15 mouse cellular contexts compared by ENCODE assay signal in genomic region chr2:129652616-129653015, GRCm38 (mm10). TPM values are rescaled to one million over a fixed set of nuclear protein-coding genes. Genes with fewer than 3 reads are reported as not detected.
A peak's percentile ranks its signal among the peaks of the same experiment; 100 is the strongest.
DNase-seq lines count a peak whose midpoint lies in the region; ATAC-seq and TF ChIP-seq lines count a peak whose summit lies in the region.
"Had no signal": no experiment of that assay in that cellular context is flagged by ENCODE, and none has a peak within 500 bp of the region (broad histone marks: within the 10 kb centered on the region; RNA-seq: fewer than 3 reads in every experiment).

No protein-coding gene starts in this region.

- TF ChIP-seq EP300 in heart, postnatal 0 days (IDR thresholded peaks at IDR 0.05; ENCODE audit: low read depth), result no peak

- no peak for TF ChIP-seq CTCF in heart, postnatal 0 days (IDR thresholded peaks at IDR 0.05; ENCODE audit: low read depth)
- TF ChIP-seq CTCF in cerebellum, adult 2 months (IDR thresholded peaks at IDR 0.05; ENCODE audit: borderline replicate concordance, insufficient read depth, low read depth, low read length), result no peak

- no peak overlapping the region for H3K27ac ChIP-seq in heart, postnatal 0 days (ENCODE audit: low read depth)
- H3K27ac ChIP-seq in cerebellum, adult 2 months (ENCODE audit: insufficient read depth, low read length), result no peak overlapping the region
- H3K27ac ChIP-seq: hindbrain, embryonic 14.5 days; kidney, embryonic 15.5 days; limb, embryonic 13.5 days; midbrain, embryonic 10.5 days; stomach, embryonic 15.5 days had no signal

- H3K9ac ChIP-seq in heart, postnatal 0 days (replicated peaks; ENCODE audit: low read depth, low read length), result no peak overlapping the region
- H3K9ac ChIP-seq: hindbrain, embryonic 14.5 days; kidney, embryonic 15.5 days; limb, embryonic 13.5 days; stomach, embryonic 15.5 days had no signal

- H3K4me2 ChIP-seq in heart, postnatal 0 days (ENCODE audit: low read depth, low read length), result no peak overlapping the region
- H3K4me2 ChIP-seq: hindbrain, embryonic 14.5 days; kidney, embryonic 15.5 days; limb, embryonic 13.5 days; stomach, embryonic 15.5 days had no signal

- H3K4me3 ChIP-seq in heart, postnatal 0 days (ENCODE audit: low read depth, low read length), result no peak overlapping the region
- H3K4me3 ChIP-seq in cerebellum, adult 2 months (replicated peaks; ENCODE audit: insufficient read depth, low read depth, low read length), result no peak overlapping the region
- H3K4me3 ChIP-seq: kidney, embryonic 15.5 days; limb, embryonic 13.5 days; midbrain, embryonic 10.5 days; stomach, embryonic 15.5 days had no signal

- no peaks in the 10 kb centered on the region for H3K4me1 ChIP-seq in heart, postnatal 0 days (ENCODE audit: control insufficient read depth, insufficient read depth)
- peaks cover 10% of the 10 kb centered on the region for H3K4me1 ChIP-seq in cerebellum, adult 2 months (ENCODE audit: control insufficient read depth, insufficient read depth, low read length)
- H3K4me1 ChIP-seq: kidney, embryonic 15.5 days; limb, embryonic 13.5 days; midbrain, embryonic 10.5 days; stomach, embryonic 15.5 days had no signal

- ATAC-seq in heart, postnatal 0 days (ENCODE audit: insufficient read depth, low read depth), result peak; percentile 55; the same call in 1 of the 2 replicates

- no peak for TF ChIP-seq POLR2A in cerebellum, adult 2 months (IDR thresholded peaks at IDR 0.05; ENCODE audit: borderline replicate concordance, insufficient read depth, low read length)

- no peaks in the 10 kb centered on the region for H3K36me3 ChIP-seq in heart, postnatal 0 days (replicated peaks; ENCODE audit: control insufficient read depth, insufficient read depth, low read length)
- H3K36me3 ChIP-seq: kidney, embryonic 15.5 days; limb, embryonic 13.5 days; midbrain, embryonic 10.5 days; stomach, embryonic 15.5 days had no signal

- no peak for DNase-seq in heart, postnatal 0 days (ENCODE audit: low spot score)
- no peak for DNase-seq in heart, adult 8-10 months (ENCODE audit: low spot score)
- peak; percentile 80 for DNase-seq in brain, adult 2 months (ENCODE audit: low read depth, low spot score)
- peak; percentile 82 to 87 for DNase-seq in cerebellum, adult 2 months
- peak; percentile 52 for DNase-seq in gastrocnemius, postnatal 25 days
- no peak for DNase-seq in right cerebral cortex, postnatal 25 days
- DNase-seq in adrenal gland, adult 8-10 months, result no peak
- no peak for DNase-seq in kidney, adult 11 months
- DNase-seq: thymus, postnatal 4 days had no signal

- WGBS in heart, postnatal 0 days, result 29% methylated on average over 4 of the region's 4 CpGs
- WGBS in cerebellum, adult 2 months, result 14% methylated on average over 4 of the region's 4 CpGs

- no peaks in the 10 kb centered on the region for H3K9me3 ChIP-seq in heart, postnatal 0 days (replicated peaks; ENCODE audit: control insufficient read depth, low read length)
- H3K9me3 ChIP-seq: kidney, embryonic 15.5 days; limb, embryonic 13.5 days; midbrain, embryonic 10.5 days; stomach, embryonic 15.5 days had no signal

- no peaks in the 10 kb centered on the region for H3K27me3 ChIP-seq in heart, postnatal 0 days (ENCODE audit: control insufficient read depth, insufficient read depth, low read length)
- H3K27me3 ChIP-seq in cerebellum, adult 2 months (ENCODE audit: control insufficient read depth, insufficient read depth, low read length), result no peaks in the 10 kb centered on the region
- H3K27me3 ChIP-seq: kidney, embryonic 15.5 days; limb, embryonic 13.5 days; stomach, embryonic 15.5 days had no signal

RNA-seq across cellular contexts. Expression of gene Pdyn, which starts 47.0 kb away (rescaled TPM):
- 0.81 TPM in 1 of 2 replicates, not detected in the other for total RNA-seq in heart, postnatal 0 days (2014; rRNA removed; ENCODE audit: low replicate concordance)
- 0.04 TPM in 2 replicates for polyA plus RNA-seq in heart, postnatal 0 days (2015; fragmentation: Nextera tagmentation; extraction: Ambion mirVana)
- not detected for total RNA-seq in heart, adult 8-10 months (2022)
- 1.7 and 2.9 TPM in 2 replicates for polyA plus RNA-seq in cerebellum, adult 2 months (2012; rRNA removed)
- not detected for total RNA-seq in gastrocnemius, postnatal 25 days (2021)
- under 1 TPM in 3 of 4 experiments, not detected in 1; 0.14 to 0.48 (median 0.43) TPM for total RNA-seq in adrenal gland, adult 8-10 months (2022)
- polyA plus RNA-seq: gonadal fat pad, adult 2 months had no signal

RNA-seq across cellular contexts. Expression of gene Sirpa, which starts 60.0 kb away (rescaled TPM):
- total RNA-seq in heart, postnatal 0 days (2014; rRNA removed; ENCODE audit: low replicate concordance), result 17.0 and 43.9 TPM in 2 replicates
- polyA plus RNA-seq in heart, postnatal 0 days (2015; fragmentation: Nextera tagmentation; extraction: Ambion mirVana), result 8.8 and 10.8 TPM in 2 replicates
- total RNA-seq in heart, adult 8-10 months (2022), result 10 to 100 TPM; 28.9 to 35.2 (median 30.0) TPM
- 235 and 254 TPM in 2 replicates for polyA plus RNA-seq in cerebellum, adult 2 months (2012; rRNA removed)
- 1 to 10 TPM; 6.7 to 7.9 TPM for total RNA-seq in gastrocnemius, postnatal 25 days (2021)
- 10 to 100 TPM; 58.4 to 75.6 (median 70.1) TPM for total RNA-seq in adrenal gland, adult 8-10 months (2022)

Comparison
In these comparisons a context has a peak if more than half of its experiments do, and no peak if none do; other contexts are left out.
1. DNase-seq: peak in brain, adult 2 months (single experiment), cerebellum, adult 2 months (2 of 2) and gastrocnemius, postnatal 25 days (single experiment); none in heart, postnatal 0 days (single experiment), heart, adult 8-10 months (single experiment), right cerebral cortex, postnatal 25 days (single experiment), adrenal gland, adult 8-10 months (single experiment) and kidney, adult 11 months (single experiment).